Mouse (Mus musculus) heart, adult 11 months (tissue): Measurements from ENCODE around the gene Mroh7.
"Not testable (repeated sequence)": the region's sequence is repeated elsewhere in the genome, so short reads cannot be mapped to it uniquely, and the experiment has no call there.

Experiments used
- DNase-seq: peaks from one replicate; pipeline ENCODE4 v3.0.0; 2022

Gene Mroh7

GRCm38 (mm10) chr4:106730814-106731213, at the start of gene Mroh7:
Gene Mroh7 (minus strand): TSS chr4:106730925.
- no peak for DNase-seq

GRCm38 (mm10) chr4:106780045-106780444, 49.3 kb upstream of the Mroh7 start:
- DNase-seq, result peak; percentile 92

DNA sequence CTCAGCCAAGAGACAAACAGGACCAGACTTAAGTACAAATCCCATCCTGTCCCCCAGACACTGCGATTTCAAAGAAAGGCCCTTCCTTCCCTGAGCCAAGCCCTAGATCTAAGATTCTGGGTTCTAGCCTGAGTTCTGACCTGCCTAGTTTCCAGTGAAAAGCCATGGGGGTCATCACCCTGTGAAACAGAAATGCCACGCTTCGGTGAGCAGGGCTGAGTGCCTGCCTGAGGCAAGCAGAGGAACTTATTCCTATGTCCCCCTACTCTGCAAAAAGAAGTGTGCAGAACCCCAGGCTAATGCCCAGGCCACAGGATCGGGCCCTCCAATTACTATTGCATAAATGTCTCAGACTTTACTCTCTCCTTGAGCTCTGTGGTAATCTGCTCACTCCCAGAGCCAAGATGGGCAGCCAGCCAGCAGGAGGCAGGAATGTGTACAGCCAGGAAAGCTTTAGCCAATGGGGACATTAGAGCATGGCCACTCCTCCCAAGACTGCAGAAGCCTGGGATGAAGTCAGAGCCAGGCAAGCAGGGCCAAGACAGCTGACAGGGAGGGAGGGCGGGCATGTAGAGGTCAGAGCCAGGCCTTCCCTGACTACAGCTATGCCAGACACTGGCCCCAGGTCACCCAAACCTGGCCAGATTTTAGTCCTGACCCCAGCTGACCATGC, 47.5 kb upstream of the Mroh7 start:
- DNase-seq, result peak; percentile 100

- DNase-seq, result no peak
Observed at GRCm38 (mm10) chr4:106776998-106777397, 46.3 kb upstream of the Mroh7 start.

- not testable (repeated sequence) for DNase-seq
Observed at GRCm38 (mm10) chr4:106775767-106776166, 45.0 kb upstream of the Mroh7 start.

DNA sequence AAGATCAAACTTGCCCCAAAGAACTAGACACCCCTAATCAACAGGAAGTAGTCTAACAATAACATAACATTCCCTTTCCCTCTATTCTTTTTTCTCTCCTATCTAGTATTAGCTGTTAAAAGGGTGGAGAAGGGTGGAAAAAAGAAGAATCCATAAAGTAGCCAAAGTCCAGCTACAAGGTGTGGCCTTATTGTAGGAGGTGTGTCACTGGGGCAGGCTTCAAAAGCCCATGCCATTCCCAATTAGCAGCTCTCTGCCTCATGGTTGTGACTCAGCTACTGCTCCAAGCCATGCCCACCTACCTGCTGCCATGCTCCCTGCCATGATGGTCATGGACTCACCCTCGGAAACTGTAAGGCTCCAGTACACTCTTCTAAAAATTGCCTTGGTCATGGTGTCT, 41.8 kb upstream of the Mroh7 start:
- no peak for DNase-seq

DNA sequence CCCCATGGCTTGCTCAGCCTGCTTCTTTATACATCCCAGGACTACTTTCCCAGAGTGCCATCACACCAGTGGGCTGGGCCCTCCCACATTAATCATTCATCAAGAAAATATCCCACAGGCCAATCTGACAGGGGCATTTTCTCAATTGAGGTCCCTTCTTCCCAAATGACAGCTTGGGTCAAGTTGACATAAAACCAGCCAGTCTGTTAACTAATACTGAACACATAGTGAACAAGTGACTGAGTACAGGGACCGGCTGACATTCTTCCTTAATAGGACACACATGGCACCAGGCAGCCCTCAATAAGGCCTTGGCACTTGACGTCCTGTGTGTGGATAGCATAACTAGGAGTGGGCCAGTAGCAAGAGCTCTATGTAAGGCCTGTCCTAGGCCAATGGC, 38.6 kb upstream of the Mroh7 start:
- DNase-seq, result no peak

DNA sequence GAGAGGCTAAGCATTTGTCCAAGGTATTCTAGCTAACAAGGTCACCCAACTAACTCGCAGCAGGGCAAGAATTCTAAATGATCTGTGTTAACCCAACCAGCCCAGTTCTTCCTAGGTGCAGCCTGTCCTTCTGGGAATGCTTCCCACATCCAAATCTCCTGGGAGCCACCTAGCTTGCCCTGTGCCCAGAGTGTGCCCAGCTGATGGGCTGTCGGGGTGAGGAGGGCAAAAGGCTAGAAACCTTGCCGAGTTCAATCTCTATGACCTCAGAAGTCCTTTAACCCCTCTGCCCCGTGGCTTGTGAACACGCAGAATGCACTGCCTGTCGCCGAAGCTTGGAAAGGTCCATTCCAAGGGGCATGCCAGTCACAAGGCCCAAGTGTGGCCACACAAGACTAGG, 33.4 kb upstream of the Mroh7 start:
- DNase-seq, result no peak

DNA sequence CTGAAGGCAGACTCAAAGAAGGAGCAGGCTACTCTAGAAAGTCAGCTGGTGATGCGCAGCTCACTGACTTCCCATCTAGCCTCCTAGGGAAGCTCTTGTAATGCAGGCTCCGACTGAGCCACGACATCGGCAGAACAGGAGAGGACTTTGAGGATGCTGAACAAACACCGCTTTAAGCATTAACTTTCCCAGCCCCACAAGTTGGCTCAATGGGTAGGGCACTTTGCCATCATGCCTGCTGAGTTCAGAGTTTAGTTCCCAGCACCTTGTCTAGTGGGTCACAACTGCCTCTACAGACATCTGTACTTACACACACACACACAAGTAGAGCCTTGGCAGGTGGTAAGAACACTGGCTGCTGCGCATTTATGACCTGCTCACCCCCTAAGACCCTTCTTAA, 21.0 kb upstream of the Mroh7 start:
- no peak for DNase-seq

DNA sequence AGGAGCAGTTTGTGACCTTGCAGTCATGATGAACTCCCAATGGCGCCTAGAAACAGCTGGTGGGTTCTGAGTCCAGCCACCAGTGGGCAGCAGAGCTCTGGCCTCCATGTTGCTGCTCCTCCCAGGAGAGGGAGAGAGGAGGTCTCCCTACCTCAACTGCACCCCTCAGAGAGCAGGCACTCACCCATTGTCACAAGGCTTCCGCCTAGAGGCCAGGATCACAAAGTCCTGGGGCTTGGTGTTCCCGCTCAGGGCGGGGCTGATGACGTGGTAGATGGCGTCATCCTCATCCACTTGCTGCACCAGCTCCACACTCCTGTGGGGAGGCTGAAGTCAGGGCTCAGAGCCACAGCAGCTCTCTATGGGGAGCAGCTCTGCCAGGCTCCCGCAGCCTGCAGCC, 19.0 kb upstream of the Mroh7 start:
- DNase-seq, result peak; percentile 96

GRCm38 (mm10) chr4:106747001-106747580, 16.4 kb upstream of the Mroh7 start:
- DNase-seq, result no peak

GRCm38 (mm10) chr4:106745862-106746261, 15.1 kb upstream of the Mroh7 start:
- peak; percentile 92 for DNase-seq

GRCm38 (mm10) chr4:106737904-106738303, 7.2 kb upstream of the Mroh7 start:
- no peak for DNase-seq

DNA sequence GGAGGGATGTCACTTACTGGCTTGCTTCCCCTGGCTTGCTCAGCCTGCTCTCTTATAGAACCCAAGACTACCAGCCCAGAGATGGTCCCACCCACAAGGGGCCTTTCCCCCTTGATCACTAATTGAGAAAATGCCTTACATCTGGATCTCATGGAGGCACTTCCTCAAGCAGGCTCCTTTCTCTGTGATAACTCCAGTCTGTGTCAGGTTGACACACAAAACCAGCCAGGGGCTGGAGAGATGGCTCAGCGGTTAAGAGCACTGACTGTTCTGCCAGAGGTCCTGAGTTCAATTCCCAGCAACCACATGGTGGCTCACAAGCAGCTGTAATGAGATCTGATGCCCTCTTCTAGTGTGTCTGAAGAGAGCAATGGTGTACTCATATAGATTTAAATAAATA, 6.2 kb upstream of the Mroh7 start:
- not testable (repeated sequence) for DNase-seq

DNA sequence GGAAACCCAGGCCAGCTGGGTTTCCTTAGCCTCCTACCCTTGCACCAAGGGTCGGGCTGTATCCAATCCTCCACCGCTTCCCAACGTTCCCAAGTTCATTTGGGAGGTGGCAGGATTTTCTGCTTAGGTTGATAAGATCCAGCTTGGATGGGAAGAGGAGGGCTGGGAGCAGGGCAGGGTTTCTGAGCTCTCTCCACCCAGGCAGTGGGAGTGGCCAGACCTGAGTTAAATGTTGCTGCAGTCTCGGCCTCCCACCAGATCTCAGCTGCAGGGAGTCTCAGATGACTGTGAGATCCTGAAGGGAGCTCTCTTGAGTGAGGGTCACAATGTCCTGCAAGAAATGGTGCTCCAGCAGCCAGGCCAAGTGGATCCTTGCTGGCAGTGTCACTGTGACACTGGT, 2.9 kb upstream of the Mroh7 start, which contains the start of gene Fam151a:
Fam151a (plus strand) TSS at position 254 of the 400 bp plus-strand sequence.
- DNase-seq, result no peak

- no peak for DNase-seq
Observed at GRCm38 (mm10) chr4:106720631-106721030, 10.1 kb downstream of the Mroh7 start.

DNA sequence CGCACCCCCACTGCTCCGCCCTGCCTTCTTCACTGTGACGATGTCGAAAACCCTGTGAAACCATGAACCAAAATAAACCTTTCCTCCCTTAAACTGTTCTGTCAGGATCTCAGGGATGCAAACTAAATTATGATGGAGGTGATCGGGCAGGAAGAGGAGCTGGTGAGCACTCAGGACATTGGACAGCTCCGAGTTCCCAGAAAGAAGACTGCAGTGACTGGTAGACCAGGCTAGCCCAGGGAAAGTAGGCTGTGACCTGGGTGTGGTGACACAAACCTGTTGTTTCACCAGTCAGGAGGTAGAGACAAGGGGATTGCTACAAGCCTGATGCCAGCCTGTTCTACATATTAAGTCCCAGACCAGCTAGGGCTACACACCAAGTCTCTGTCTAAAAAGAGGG, 17.1 kb downstream of the Mroh7 start:
- DNase-seq, result no peak

GRCm38 (mm10) chr4:106708408-106708807, 22.3 kb downstream of the Mroh7 start:
- DNase-seq, result peak; percentile 94

- DNase-seq, result no peak
Observed at GRCm38 (mm10) chr4:106707957-106708356, 22.8 kb downstream of the Mroh7 start.

- DNase-seq, result no peak
Observed at GRCm38 (mm10) chr4:106705096-106705665, 25.5 kb downstream of the Mroh7 start.

- DNase-seq, result no peak
Observed at GRCm38 (mm10) chr4:106704416-106704815, 26.3 kb downstream of the Mroh7 start.

DNA sequence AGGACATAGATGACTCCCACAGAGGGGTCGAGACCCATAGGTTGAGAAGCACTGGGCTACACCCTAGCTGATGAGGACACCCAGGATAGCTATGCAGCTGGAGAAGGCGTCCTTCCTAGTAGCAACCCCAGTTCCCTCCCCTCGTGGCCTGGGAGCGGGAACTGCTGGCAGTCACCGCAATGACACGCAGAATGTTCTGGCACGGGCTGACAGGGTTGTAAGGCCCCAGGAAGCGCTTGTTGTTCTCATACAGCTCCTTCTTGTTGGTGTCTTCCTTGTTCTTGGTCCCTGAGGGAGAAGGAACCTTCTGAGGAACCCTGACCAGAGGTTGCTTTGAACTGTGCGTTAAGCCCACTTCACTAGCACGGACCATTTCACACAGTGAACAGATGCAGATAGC, 26.8 kb downstream of the Mroh7 start:
- no peak for DNase-seq

DNA sequence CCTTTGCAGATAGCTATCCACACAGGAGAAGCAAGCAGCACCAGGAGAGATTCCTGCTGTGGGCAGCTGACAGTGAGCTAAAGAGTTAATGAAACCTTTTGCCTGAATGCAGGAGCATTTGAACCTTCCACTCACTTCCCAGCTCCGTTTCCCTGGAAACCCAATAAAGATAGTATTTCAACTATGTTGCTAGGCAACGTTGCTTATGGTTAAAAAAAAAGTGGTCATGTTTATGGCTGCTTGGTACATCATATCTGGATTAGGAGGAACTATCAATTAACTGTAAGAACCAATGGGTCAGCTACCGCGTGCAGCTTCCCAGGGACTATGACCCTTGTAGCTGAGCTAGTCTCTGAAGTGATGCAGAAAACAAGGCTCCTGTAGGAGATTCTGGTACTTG, 29.9 kb downstream of the Mroh7 start:
- DNase-seq, result no peak

GRCm38 (mm10) chr4:106699989-106700388, 30.7 kb downstream of the Mroh7 start:
- no peak for DNase-seq
